Mouse (Mus musculus): ENCODE measurements around the gene Zrsr1. TPM values are rescaled to one million over a fixed set of nuclear protein-coding genes. Genes with fewer than 3 reads are reported as not detected.

Zrsr1 gene
- polyA plus RNA-seq, 1 experiment from 2014 or later: 4.8 TPM

Other genes with a start within 250 kb of the Zrsr1 start
- gene B3gnt2, start 111.0 kb upstream of the Zrsr1 start, polyA plus RNA-seq (2014; fragmentation: Nextera tagmentation; extraction: Ambion mirVana): 2.0 and 2.1 TPM in 2 replicates
- gene Gm28048, start 10.1 kb downstream of the Zrsr1 start, polyA plus RNA-seq (2014; fragmentation: Nextera tagmentation; extraction: Ambion mirVana): 5.7 and 5.9 TPM in 2 replicates
- gene Commd1, start 10.4 kb downstream of the Zrsr1 start, polyA plus RNA-seq (2014; fragmentation: Nextera tagmentation; extraction: Ambion mirVana): 371 and 372 TPM in 2 replicates
- 435 and 451 TPM in 2 replicates for gene Cct4, start 18.5 kb downstream of the Zrsr1 start, polyA plus RNA-seq (2014; fragmentation: Nextera tagmentation; extraction: Ambion mirVana)
- 3.1 and 3.8 TPM in 2 replicates for gene Fam161a, start 35.5 kb downstream of the Zrsr1 start, polyA plus RNA-seq (2014; fragmentation: Nextera tagmentation; extraction: Ambion mirVana)